Mouse (Mus musculus): ENCODE measurements around the gene Tgfb1. TPM values are rescaled to one million over a fixed set of nuclear protein-coding genes. Genes with fewer than 3 reads are reported as not detected.

Gene Tgfb1
- polyA plus RNA-seq, 1 experiment from 2014 or later, result 1.8 TPM

DNA sequence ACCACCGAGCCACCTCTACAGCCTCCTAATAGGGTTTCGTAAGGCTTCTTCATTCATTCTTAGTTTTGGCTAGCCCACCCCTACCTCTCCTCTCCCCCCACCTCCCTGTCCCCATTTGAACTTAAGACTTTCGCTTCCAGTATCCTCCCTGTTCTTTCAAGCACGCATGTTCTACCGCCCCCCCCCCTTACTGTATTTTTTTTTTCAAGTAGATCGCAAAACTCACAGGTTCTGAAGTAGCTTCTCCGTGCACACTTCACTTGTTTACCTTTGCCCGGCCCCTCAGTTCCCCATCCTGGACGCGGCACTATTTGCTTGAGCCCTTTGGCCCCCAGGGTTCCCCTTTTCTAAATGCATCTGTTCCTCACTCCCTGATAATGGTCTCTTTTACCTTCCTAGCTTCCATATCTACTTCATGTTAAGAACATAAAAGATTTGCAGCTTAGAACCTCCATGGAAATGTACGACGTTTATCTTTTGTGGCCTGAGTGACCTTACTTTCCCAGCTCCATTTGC is 34.5 kb upstream of the Tgfb1 start:
- no peak for ATAC-seq
- Histone ChIP-seq H3K4me1 (ENCODE audit: control insufficient read depth, insufficient read depth, low read length) (no peaks in the 10 kb centered on the region), H3K9ac (ENCODE audit: low read depth, low read length) (no peak overlapping the region), H3K4me2 (ENCODE audit: low read depth, low read length) (no peak overlapping the region), H3K4me3 (ENCODE audit: low read length) (no peak overlapping the region), H3K27me3 (replicated peaks; ENCODE audit: control insufficient read depth, insufficient read depth, low read length) (no peaks in the 10 kb centered on the region), H3K9me3 (ENCODE audit: control insufficient read depth, low read length) (no peaks in the 10 kb centered on the region), H3K36me3 (ENCODE audit: control insufficient read depth, insufficient read depth, low read length) (no peaks in the 10 kb centered on the region), H3K27ac (ENCODE audit: low read length) (no peak overlapping the region)
- 81% methylated on average over 12 of the region's 12 CpGs for WGBS

DNA sequence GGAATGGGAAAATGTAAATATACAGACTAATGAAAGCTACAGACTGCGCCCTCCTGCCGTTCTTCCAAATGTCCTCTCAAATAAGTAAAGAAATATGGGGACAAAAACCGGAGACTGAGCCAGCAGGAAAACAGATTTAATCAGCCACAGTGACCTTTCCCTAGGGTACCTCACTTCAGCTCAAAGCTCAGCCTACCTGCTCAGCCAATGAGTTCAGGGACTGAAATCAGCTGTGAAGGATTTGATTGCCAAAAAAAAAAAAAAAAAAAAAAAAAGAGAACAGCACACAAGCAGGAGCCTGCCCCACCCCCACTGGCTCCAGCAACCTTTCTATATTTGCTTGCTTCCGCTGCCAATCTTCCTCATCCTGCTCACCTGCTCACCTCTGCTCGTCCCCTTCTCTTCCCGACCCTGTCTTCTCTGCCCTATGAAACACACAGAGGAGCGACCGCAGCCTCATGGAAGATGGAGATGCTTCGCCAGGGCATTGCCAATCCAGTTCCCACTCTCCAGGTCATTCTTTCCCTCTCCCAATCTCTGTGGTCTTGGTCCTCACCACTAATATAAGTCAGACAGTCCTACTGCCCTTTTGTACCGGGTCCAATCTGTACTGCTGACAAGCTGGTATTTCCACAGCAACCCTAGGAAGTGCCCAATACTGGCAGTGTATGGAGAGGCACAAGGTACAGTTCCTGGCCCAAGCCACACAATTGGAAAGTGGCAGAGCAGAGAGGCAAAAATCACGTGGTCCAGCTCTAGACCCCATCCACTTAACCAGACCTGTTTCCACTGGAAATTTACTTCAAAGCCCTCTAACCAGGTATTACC is 31.0 kb upstream of the Tgfb1 start:
- WGBS, result 77% methylated on average over 11 of the region's 11 CpGs
- no peaks in the 10 kb centered on the region for H3K9me3 ChIP-seq (ENCODE audit: control insufficient read depth, low read length)

DNA sequence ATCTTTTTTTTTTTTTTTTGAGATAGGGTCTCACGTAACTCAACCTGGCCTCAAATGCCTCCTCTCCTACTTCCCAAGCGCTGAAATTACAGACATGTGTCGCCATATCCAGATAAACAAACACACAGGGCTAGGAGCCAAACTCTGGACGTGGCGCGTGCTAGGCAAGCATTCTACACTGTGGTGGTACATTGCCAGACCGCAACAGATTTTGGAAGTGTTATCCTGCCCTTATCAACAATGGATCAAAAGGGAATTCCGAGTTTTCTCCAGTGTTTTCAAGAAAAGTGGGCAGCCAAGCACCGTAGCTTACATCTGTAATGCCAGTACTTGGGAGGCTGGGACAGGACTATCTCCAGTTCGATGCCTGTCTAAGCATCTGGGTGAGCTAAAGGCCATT is 29.0 kb upstream of the Tgfb1 start:
- WGBS, result 31% methylated on average over 10 of the region's 10 CpGs
- peak overlapping the region; percentile 64 for H3K9ac ChIP-seq (ENCODE audit: low read depth, low read length)
- H3K4me3 ChIP-seq (ENCODE audit: low read length), result peak overlapping the region; percentile 62
- H3K27me3 ChIP-seq (replicated peaks; ENCODE audit: control insufficient read depth, insufficient read depth, low read length), result no peaks in the 10 kb centered on the region
- no peaks in the 10 kb centered on the region for H3K9me3 ChIP-seq (ENCODE audit: control insufficient read depth, low read length)
- no peak overlapping the region for H3K27ac ChIP-seq (ENCODE audit: low read length)
- ATAC-seq, result no peak
- peaks cover 10% of the 10 kb centered on the region for H3K4me1 ChIP-seq (ENCODE audit: control insufficient read depth, insufficient read depth, low read length)
- H3K36me3 ChIP-seq (ENCODE audit: control insufficient read depth, insufficient read depth, low read length), result no peaks in the 10 kb centered on the region
- peak overlapping the region; percentile 69 for H3K4me2 ChIP-seq (ENCODE audit: low read depth, low read length)

More for the DNA sequence above, 31.0 kb upstream of the Tgfb1 start:
- Histone ChIP-seq H3K27ac (ENCODE audit: low read length) (no peak overlapping the region), H3K9ac (ENCODE audit: low read depth, low read length) (no peak overlapping the region), H3K27me3 (replicated peaks; ENCODE audit: control insufficient read depth, insufficient read depth, low read length) (no peaks in the 10 kb centered on the region), H3K4me3 (ENCODE audit: low read length) (no peak overlapping the region), H3K4me1 (ENCODE audit: control insufficient read depth, insufficient read depth, low read length) (peaks cover 10% of the 10 kb centered on the region), H3K36me3 (ENCODE audit: control insufficient read depth, insufficient read depth, low read length) (no peaks in the 10 kb centered on the region), H3K4me2 (ENCODE audit: low read depth, low read length) (no peak overlapping the region)
- ATAC-seq, result no peak

DNA sequence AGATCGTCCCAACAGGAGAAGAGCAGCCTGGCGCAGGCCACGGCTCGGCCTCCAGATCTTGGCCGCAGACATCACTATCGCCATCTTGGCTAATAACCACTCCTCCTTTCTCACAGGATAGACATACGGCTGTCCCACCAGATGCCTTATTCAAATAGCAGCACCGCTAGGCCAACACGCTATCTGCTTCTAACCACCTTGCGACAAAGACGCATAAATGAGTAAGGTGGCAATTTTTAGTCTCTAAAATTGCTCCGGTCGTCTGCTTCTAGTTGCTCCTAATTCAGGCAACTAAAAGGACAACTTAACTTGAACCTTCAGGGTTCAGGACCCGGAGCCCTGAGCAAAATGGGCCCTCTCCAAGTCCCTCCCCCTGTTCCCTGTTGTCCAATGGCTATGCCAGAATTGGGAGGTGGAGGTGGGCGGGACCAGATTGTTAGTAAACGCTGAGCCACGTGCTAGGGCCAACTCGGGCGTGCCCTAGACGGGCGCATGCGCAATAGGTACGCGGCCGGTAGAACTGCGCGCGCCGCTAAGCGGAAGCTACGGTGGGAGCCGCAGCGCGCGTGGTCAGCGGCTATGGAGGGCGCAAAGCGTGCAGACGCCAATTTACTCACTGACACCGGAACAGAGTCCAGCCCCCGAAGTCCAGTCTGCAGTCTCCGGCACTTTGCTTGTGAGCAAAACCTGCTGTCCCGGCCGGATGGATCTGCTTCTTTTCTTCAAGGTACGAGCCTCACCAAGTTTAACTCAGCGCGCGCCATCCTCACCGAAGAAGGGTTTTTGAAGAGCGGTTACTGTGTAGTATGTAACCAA is 27.9 kb upstream of the Tgfb1 start, which contains the start of the genes Bckdha and Exosc5:
Gene Bckdha, minus strand, starts transcription at position 325 of the 816 bp plus-strand sequence.
Gene Exosc5, plus strand, starts transcription at position 508 of the 816 bp plus-strand sequence.
- peak within 1 kb of the TSS; percentile 75 for H3K4me2 ChIP-seq (ENCODE audit: low read depth, low read length)
- peak within 1 kb of the TSS; percentile 78 for H3K4me3 ChIP-seq (ENCODE audit: low read length)
- peak within 1 kb of the TSS; percentile 63 for H3K27ac ChIP-seq (ENCODE audit: low read length)
- peaks cover 10% of the 10 kb centered on the region for H3K4me1 ChIP-seq (ENCODE audit: control insufficient read depth, insufficient read depth, low read length)
- H3K27me3 ChIP-seq (replicated peaks; ENCODE audit: control insufficient read depth, insufficient read depth, low read length), result no peaks in the 10 kb centered on the region
- ATAC-seq, result peak; percentile 99
- H3K9ac ChIP-seq (ENCODE audit: low read depth, low read length), result peak within 1 kb of the TSS; percentile 74
- no peaks in the 10 kb centered on the region for H3K36me3 ChIP-seq (ENCODE audit: control insufficient read depth, insufficient read depth, low read length)
- WGBS, result under 1% methylated on average over 50 of the region's 50 CpGs
- H3K9me3 ChIP-seq (ENCODE audit: control insufficient read depth, low read length), result no peaks in the 10 kb centered on the region

DNA sequence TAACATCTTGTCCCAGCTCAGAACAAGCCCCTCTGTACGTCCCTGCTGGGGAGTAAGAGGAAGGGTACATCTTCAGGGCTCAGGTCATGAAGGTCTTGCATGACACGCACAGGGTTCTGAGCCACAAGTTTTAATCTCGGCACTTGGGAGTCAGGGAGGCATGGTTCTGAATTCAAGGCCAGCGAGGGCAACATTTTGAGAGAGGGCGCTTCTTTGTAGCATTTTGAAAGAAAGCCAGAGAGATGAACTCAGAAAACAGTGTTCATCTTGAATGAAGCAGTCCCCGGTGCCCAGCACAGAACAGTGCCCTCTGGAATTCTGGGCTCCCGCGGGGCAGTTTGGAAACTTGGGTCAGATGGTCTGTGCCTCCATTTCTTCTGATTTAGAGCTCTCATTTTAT is 20.4 kb upstream of the Tgfb1 start:
- Histone ChIP-seq H3K27ac (ENCODE audit: low read length) (no peak overlapping the region), H3K4me3 (ENCODE audit: low read length) (no peak overlapping the region), H3K4me2 (ENCODE audit: low read depth, low read length) (no peak overlapping the region), H3K9ac (ENCODE audit: low read depth, low read length) (no peak overlapping the region), H3K4me1 (ENCODE audit: control insufficient read depth, insufficient read depth, low read length) (no peaks in the 10 kb centered on the region), H3K9me3 (ENCODE audit: control insufficient read depth, low read length) (no peaks in the 10 kb centered on the region), H3K27me3 (replicated peaks; ENCODE audit: control insufficient read depth, insufficient read depth, low read length) (no peaks in the 10 kb centered on the region), H3K36me3 (ENCODE audit: control insufficient read depth, insufficient read depth, low read length) (peaks cover 10% of the 10 kb centered on the region; the same call in 1 of the 2 replicates)
- ATAC-seq, result no peak
- WGBS, result 94% methylated on average over 8 of the region's 8 CpGs

DNA sequence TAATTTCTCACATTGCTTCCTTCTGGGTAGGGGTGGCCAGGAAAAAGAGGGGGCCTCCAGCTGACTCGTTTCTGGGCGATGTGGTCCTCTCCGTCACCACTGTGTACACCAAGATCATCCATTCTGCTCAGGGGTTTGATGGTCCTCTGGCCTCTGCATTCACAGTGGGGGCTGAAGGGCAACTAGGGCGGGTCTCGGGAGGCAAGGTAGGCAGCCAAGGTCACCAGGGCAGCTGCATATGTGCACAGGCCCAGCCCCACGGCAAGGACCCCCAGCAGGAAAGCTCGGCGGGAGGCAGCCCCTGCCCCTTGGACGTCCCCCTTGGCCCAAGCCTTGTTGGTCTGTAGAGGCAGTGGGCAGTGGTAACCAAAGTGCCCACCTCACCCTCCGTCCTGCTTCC is 17.6 kb upstream of the Tgfb1 start:
- Histone ChIP-seq H3K4me1 (ENCODE audit: control insufficient read depth, insufficient read depth, low read length) (no peaks in the 10 kb centered on the region), H3K27ac (ENCODE audit: low read length) (no peak overlapping the region), H3K27me3 (replicated peaks; ENCODE audit: control insufficient read depth, insufficient read depth, low read length) (peaks cover 9% of the 10 kb centered on the region; the same call in 1 of the 2 replicates), H3K36me3 (ENCODE audit: control insufficient read depth, insufficient read depth, low read length) (peaks cover 10% of the 10 kb centered on the region; the same call in 1 of the 2 replicates), H3K9ac (ENCODE audit: low read depth, low read length) (no peak overlapping the region), H3K9me3 (ENCODE audit: control insufficient read depth, low read length) (no peaks in the 10 kb centered on the region), H3K4me2 (ENCODE audit: low read depth, low read length) (no peak overlapping the region), H3K4me3 (ENCODE audit: low read length) (no peak overlapping the region)
- ATAC-seq, result no peak
- WGBS, result 86% methylated on average over 10 of the region's 10 CpGs

DNA sequence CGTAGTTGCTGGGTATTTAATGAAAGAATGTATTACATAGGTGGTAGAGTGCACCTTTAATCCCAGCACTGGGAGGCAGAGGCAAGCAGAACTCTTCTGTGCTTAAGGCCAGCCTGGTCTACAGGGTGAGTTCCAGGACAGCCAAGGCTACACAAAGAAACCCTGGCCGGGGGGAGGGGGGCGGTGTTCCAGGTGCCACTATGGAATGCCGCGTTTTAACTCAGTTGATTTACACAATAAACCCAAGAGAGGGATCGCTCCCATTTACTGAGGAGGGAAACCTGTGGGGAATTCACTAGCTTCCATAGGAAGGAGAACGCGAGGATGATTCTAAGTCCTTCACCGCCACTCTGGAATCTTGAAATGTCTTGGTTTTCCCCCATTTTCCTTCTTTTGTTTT is 17.2 kb upstream of the Tgfb1 start:
- Histone ChIP-seq H3K4me3 (ENCODE audit: low read length) (no peak overlapping the region), H3K4me1 (ENCODE audit: control insufficient read depth, insufficient read depth, low read length) (peaks cover 3% of the 10 kb centered on the region; the same call in 1 of the 2 replicates), H3K9ac (ENCODE audit: low read depth, low read length) (no peak overlapping the region), H3K9me3 (ENCODE audit: control insufficient read depth, low read length) (no peaks in the 10 kb centered on the region), H3K36me3 (ENCODE audit: control insufficient read depth, insufficient read depth, low read length) (peaks cover 10% of the 10 kb centered on the region; the same call in 1 of the 2 replicates), H3K27me3 (replicated peaks; ENCODE audit: control insufficient read depth, insufficient read depth, low read length) (peaks cover 14% of the 10 kb centered on the region; the same call in 1 of the 2 replicates), H3K27ac (ENCODE audit: low read length) (no peak overlapping the region), H3K4me2 (ENCODE audit: low read depth, low read length) (no peak overlapping the region)
- 70% methylated on average over 9 of the region's 9 CpGs for WGBS
- no peak for ATAC-seq

DNA sequence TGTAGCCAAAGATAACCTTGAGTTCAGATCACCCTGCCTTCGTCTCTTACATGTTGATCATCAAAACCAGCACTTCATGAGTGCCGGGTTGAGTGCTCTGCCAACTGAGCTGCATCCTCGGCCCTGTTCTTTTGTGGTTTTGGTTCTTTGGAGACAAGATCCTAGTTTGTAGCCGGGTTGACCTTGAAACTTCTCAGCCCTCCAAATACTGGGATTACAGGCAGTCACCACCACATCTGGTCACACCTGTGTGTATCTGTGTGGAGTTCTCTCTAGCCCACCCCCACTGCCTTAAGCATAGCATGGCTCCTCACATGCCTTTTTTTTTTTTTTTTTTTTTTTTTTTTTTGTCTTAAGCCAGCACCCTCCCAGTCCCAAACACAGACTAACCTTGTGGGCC is 16.7 kb upstream of the Tgfb1 start:
- H3K27ac ChIP-seq (ENCODE audit: low read length), result no peak overlapping the region
- H3K9ac ChIP-seq (ENCODE audit: low read depth, low read length), result no peak overlapping the region
- 0 out of 2 replicates have a peak, but pooled peaks cover 10% of the 10 kb centered on the region for H3K36me3 ChIP-seq (ENCODE audit: control insufficient read depth, insufficient read depth, low read length)
- no peaks in the 10 kb centered on the region for H3K9me3 ChIP-seq (ENCODE audit: control insufficient read depth, low read length)
- no peak overlapping the region for H3K4me2 ChIP-seq (ENCODE audit: low read depth, low read length)
- H3K4me1 ChIP-seq (ENCODE audit: control insufficient read depth, insufficient read depth, low read length), result peaks cover 7% of the 10 kb centered on the region; the same call in 1 of the 2 replicates
- no peak overlapping the region for H3K4me3 ChIP-seq (ENCODE audit: low read length)
- H3K27me3 ChIP-seq (replicated peaks; ENCODE audit: control insufficient read depth, insufficient read depth, low read length), result peaks cover 18% of the 10 kb centered on the region; the same call in 1 of the 2 replicates
- no peak for ATAC-seq
- WGBS, result 87% methylated on average over 4 of the region's 4 CpGs

DNA sequence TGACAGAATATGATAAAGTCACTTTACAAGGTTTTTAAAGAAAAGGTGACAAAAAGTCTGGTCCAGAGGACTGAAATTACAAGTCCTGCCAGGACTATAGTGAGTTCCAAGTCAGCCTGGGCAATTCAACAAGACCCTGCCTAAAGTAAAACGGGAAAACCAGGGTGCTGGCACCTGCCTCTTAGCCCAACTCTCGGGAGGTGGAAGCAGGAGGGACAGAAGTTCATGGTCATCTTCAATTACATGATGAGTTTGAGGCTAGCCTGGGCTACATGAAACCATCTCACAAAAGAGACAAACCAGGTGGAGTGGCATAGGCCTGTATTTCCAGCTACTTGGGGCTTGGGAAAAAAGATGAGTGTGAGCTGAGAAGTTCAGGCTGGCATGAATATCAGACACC is 15.1 kb upstream of the Tgfb1 start:
- 66% methylated on average over 2 of the region's 2 CpGs for WGBS
- H3K4me1 ChIP-seq (ENCODE audit: control insufficient read depth, insufficient read depth, low read length), result peaks cover 7% of the 10 kb centered on the region; the same call in 1 of the 2 replicates
- 0 out of 2 replicates have a peak, but pooled peaks cover 6% of the 10 kb centered on the region for H3K36me3 ChIP-seq (ENCODE audit: control insufficient read depth, insufficient read depth, low read length)
- no peak for ATAC-seq
- no peaks in the 10 kb centered on the region for H3K9me3 ChIP-seq (ENCODE audit: control insufficient read depth, low read length)
- no peak overlapping the region for H3K4me3 ChIP-seq (ENCODE audit: low read length)
- peaks cover 24% of the 10 kb centered on the region for H3K27me3 ChIP-seq (replicated peaks; ENCODE audit: control insufficient read depth, insufficient read depth, low read length)
- H3K9ac ChIP-seq (ENCODE audit: low read depth, low read length), result no peak overlapping the region
- H3K27ac ChIP-seq (ENCODE audit: low read length), result no peak overlapping the region
- no peak overlapping the region for H3K4me2 ChIP-seq (ENCODE audit: low read depth, low read length)
